Mouse (Mus musculus) limb, embryonic 11.5 days (tissue): Measurements from ENCODE around the gene Col20a1. TPM values are rescaled to one million over a fixed set of nuclear protein-coding genes. Genes with fewer than 3 reads are reported as not detected.

Experiments
- ATAC-seq: fragments of 200-750 bp; cut with Nextera tagmentation; 2 replicates; pipeline ENCODE4 v1.8.0; 2017; ENCODE audit warnings: low read depth; ENCODE audit not compliant: insufficient number of reproducible peaks, low FRiP score, low TSS enrichment
- DNase-seq: peaks from one replicate; pipeline ENCODE4 v3.0.0-alpha.2; 2015; ENCODE audit warnings: low spot score
- H3K27ac ChIP-seq: fragments of 300-500 bp; sonication (generic); replicated peaks from 2 replicates; pipeline ENCODE4 v1.5.1; 2014; ENCODE audit warnings: low read depth, mild to moderate bottlenecking, low read length
- H3K27me3 ChIP-seq: fragments of 300-500 bp; sonication (generic); 2 replicates; pipeline ENCODE4 v1.6.1; 2014; ENCODE audit warnings: mild to moderate bottlenecking, low read length, mixed read lengths; ENCODE audit not compliant: control insufficient read depth, insufficient read depth
- H3K36me3 ChIP-seq: fragments of 300-500 bp; sonication (generic); 2 replicates; pipeline ENCODE4 v1.6.1; 2014; ENCODE audit warnings: mild to moderate bottlenecking, low read length, moderate library complexity, mixed read lengths; ENCODE audit not compliant: control insufficient read depth, insufficient read depth
- H3K4me1 ChIP-seq: fragments of 300-500 bp; sonication (generic); 2 replicates; pipeline ENCODE4 v1.6.1; 2014; ENCODE audit warnings: low read length, mixed read lengths; ENCODE audit not compliant: control insufficient read depth, insufficient read depth
- H3K4me2 ChIP-seq: fragments of 300-500 bp; sonication (generic); 2 replicates; pipeline ENCODE4 v1.6.1; 2014; ENCODE audit warnings: low read depth, mild to moderate bottlenecking, moderate library complexity; ENCODE audit not compliant: severe bottlenecking
- H3K4me3 ChIP-seq: fragments of 300-500 bp; sonication (generic); 2 replicates; pipeline ENCODE4 v1.5.1; 2014; ENCODE audit warnings: low read depth, low read length
- H3K9ac ChIP-seq: fragments of 300-500 bp; sonication (generic); 2 replicates; pipeline ENCODE4 v1.6.1; 2014; ENCODE audit warnings: mild to moderate bottlenecking, low read length
- H3K9me3 ChIP-seq: fragments of 300-500 bp; sonication (generic); 2 replicates; pipeline ENCODE4 v1.6.1; 2016; ENCODE audit warnings: low read length; ENCODE audit not compliant: control insufficient read depth
- WGBS: fragments of 180-500 bp; shearing (Covaris S2); extraction: QIAGEN DNeasy Blood & Tissue Kit; methylation state at CpG from one replicate; pipeline ENCODE4 v1.1.7; 2014; 5-methylcytosine and 5-hydroxymethylcytosine counted together
- polyA plus RNA-seq: library from polyadenylated mRNA; unstranded; fragments of >200 nt; fragmentation: Nextera tagmentation; extraction: Ambion mirVana; gene quantifications from 2 replicates; pipeline ENCODE4 v1.2.1, GENCODE M21; 2014

The Col20a1 gene
- polyA plus RNA-seq, 1 experiment from 2014 or later: 0.15 TPM

GRCm38 (mm10) chr2:180987432-180988030 lies 1.2 kb downstream of the Col20a1 start:
- ATAC-seq (no peak), DNase-seq (no peak)
- no peaks in the 10 kb centered on the region for H3K27me3 ChIP-seq
- H3K9me3 ChIP-seq: no peaks in the 10 kb centered on the region
- 89% methylated on average over 5 of the region's 5 CpGs for WGBS
- peaks cover under 1% of the 10 kb centered on the region; the same call in 1 of the 2 replicates for H3K36me3 ChIP-seq
- H3K4me2 ChIP-seq: no peak overlapping the region
- no peak overlapping the region for H3K9ac ChIP-seq
- H3K4me3 ChIP-seq: no peak overlapping the region
- no peak overlapping the region for H3K27ac ChIP-seq
- no peaks in the 10 kb centered on the region for H3K4me1 ChIP-seq

DNA sequence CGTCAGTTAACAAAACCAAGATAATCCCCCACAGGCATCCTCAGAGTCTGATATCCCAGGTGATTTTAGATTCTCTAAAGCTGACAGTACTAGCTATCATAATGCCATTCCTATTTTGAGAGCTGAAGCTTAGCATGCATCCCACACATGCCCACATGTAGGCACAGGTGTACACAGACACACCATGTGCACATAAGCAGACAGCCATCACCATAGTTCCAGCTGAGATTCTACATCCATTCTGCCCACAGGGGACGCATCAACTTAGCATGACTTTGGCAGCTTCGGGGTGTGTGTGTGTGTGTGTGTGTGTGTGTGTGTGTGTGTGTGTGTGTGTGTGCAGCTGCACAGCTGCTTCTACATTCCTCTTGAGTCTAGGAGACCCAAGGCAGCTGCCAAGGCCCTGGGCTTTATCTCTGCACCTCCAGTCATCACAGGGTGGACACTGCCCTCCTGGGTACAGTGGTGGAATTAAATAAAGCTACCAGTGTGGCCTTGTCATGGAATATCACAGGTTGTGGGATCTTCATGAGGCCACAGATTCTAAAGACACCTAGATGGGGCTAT lies 2.1 kb downstream of the Col20a1 start:
- Histone ChIP-seq H3K9ac (no peak overlapping the region), H3K4me1 (no peaks in the 10 kb centered on the region), H3K36me3 (no peaks in the 10 kb centered on the region), H3K4me2 (no peak overlapping the region), H3K4me3 (no peak overlapping the region), H3K27me3 (no peaks in the 10 kb centered on the region), H3K9me3 (no peaks in the 10 kb centered on the region), H3K27ac (no peak overlapping the region)
- no peak for ATAC-seq
- no peak for DNase-seq
- 87% methylated on average over 3 of the region's 3 CpGs for WGBS

DNA sequence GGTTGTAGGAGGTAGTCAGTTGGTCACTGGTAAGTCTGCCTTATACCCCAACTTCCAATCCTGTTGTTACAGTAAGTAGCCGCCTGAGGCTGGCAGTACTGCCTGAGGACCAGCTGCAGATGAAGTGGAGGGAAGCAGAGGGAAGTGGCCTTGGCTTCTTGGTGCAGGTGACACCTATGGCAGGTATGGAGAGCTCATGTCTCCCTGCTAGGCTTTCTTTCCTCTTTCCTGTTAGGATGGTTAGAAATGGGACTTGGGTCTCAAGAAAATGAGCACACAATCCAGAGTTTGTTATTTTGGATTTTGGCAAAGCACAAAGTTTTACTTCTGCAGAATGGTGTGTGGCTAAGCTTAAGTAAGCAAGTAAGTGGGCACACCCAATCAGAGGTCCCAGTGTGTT lies 2.6 kb downstream of the Col20a1 start:
- Histone ChIP-seq H3K9me3 (no peaks in the 10 kb centered on the region), H3K27ac (no peak overlapping the region), H3K9ac (no peak overlapping the region), H3K4me2 (no peak overlapping the region), H3K4me1 (no peaks in the 10 kb centered on the region), H3K27me3 (no peaks in the 10 kb centered on the region), H3K4me3 (no peak overlapping the region), H3K36me3 (no peaks in the 10 kb centered on the region)
- ATAC-seq (no peak), DNase-seq (no peak)
- 70% methylated on average over 1 of the region's 1 CpGs for WGBS

DNA sequence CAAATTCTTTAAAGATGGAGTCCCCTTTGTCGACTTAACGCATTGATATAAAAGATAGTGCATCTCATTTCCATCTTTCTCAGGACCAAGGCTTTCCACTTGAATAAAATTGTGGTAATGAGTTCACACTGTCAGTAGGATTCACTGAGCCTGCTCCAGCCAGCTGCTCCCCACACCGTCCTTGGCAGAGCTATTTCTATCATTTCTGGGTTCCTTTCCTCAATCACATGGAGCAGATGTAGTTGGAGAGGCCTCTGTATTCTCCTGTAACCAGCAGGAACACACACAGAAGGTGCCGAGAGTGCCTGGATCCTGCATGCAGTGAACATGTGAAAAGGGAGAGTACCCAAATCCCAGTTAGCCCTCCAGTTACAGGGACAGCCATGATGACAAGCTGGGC lies 4.0 kb downstream of the Col20a1 start:
- Histone ChIP-seq H3K4me1 (no peaks in the 10 kb centered on the region), H3K4me3 (no peak overlapping the region), H3K27me3 (no peaks in the 10 kb centered on the region), H3K9me3 (no peaks in the 10 kb centered on the region), H3K27ac (no peak overlapping the region), H3K4me2 (no peak overlapping the region), H3K36me3 (no peaks in the 10 kb centered on the region), H3K9ac (no peak overlapping the region)
- 77% methylated on average over 4 of the region's 4 CpGs for WGBS
- DNase-seq: no peak
- ATAC-seq: no peak

DNA sequence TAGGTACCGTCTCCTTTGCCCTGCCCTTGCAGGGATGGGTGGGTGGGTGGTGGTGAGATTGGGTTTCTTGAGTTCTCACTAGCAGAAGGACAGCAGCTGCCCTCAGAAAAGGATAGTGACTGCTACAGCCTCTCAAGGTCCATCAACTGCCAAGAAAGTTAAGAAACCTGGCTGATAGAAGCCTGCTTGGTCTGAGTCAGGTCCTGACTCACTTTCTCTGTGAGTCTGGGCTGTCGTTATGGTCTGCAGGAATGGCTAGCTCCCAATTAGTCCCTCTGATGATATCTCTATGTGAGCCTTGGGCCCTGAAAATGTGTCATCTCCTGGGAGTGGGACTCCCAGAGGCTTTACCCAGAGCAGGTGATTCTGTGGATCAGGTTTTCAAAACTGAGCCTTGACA lies 8.0 kb downstream of the Col20a1 start:
- no peak overlapping the region for H3K9ac ChIP-seq
- H3K27me3 ChIP-seq: no peaks in the 10 kb centered on the region
- H3K27ac ChIP-seq: no peak overlapping the region
- no peaks in the 10 kb centered on the region for H3K9me3 ChIP-seq
- no peak overlapping the region for H3K4me2 ChIP-seq
- no peak for DNase-seq
- WGBS: 74% methylated on average over 2 of the region's 2 CpGs
- no peak for ATAC-seq
- no peaks in the 10 kb centered on the region for H3K4me1 ChIP-seq
- H3K36me3 ChIP-seq: no peaks in the 10 kb centered on the region
- H3K4me3 ChIP-seq: no peak overlapping the region

DNA sequence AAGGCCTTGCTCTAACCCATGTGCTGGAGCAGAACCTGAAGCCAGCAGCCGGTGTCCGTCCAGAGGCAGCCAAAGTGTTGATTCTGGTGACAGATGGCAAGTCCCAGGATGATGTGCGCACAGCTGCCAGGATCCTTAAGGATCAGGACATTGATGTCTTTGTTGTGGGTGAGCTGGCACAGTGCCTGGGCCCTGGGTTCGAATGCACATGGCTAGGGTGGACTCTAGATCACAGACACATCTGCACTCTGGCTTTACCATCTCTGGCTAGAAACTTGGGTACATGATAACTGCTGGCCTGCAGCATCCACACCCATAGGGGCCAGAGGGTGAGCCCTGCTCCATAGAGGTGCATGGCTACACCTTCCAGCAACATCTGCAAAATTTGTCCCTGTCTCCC lies 9.1 kb downstream of the Col20a1 start:
- Histone ChIP-seq H3K9me3 (no peaks in the 10 kb centered on the region), H3K27me3 (no peaks in the 10 kb centered on the region), H3K9ac (no peak overlapping the region), H3K4me1 (no peaks in the 10 kb centered on the region), H3K4me2 (no peak overlapping the region), H3K27ac (no peak overlapping the region), H3K4me3 (no peak overlapping the region), H3K36me3 (no peaks in the 10 kb centered on the region)
- DNase-seq (no peak), ATAC-seq (no peak)
- WGBS: 79% methylated on average over 4 of the region's 4 CpGs

- H3K4me2 ChIP-seq: no peak overlapping the region
- WGBS: 9% methylated on average over 5 of the region's 5 CpGs
- no peaks in the 10 kb centered on the region for H3K9me3 ChIP-seq
- no peaks in the 10 kb centered on the region for H3K27me3 ChIP-seq
- no peak for ATAC-seq
- H3K4me1 ChIP-seq: no peaks in the 10 kb centered on the region
- no peaks in the 10 kb centered on the region for H3K36me3 ChIP-seq
- peak; percentile 47 for DNase-seq
- H3K4me3 ChIP-seq: no peak overlapping the region
- no peak overlapping the region for H3K27ac ChIP-seq
- H3K9ac ChIP-seq: no peak overlapping the region
Measured at GRCm38 (mm10) chr2:180996436-180996835, 10.1 kb downstream of the Col20a1 start.

- no peaks in the 10 kb centered on the region for H3K36me3 ChIP-seq
- DNase-seq: no peak
- no peaks in the 10 kb centered on the region for H3K4me1 ChIP-seq
- 71% methylated on average over 3 of the region's 3 CpGs for WGBS
- H3K4me3 ChIP-seq: no peak overlapping the region
- no peaks in the 10 kb centered on the region for H3K27me3 ChIP-seq
- no peaks in the 10 kb centered on the region for H3K9me3 ChIP-seq
- H3K4me2 ChIP-seq: no peak overlapping the region
- H3K9ac ChIP-seq: no peak overlapping the region
- H3K27ac ChIP-seq: no peak overlapping the region
- ATAC-seq: no peak
Measured at GRCm38 (mm10) chr2:180996905-180997304, 10.6 kb downstream of the Col20a1 start.

DNA sequence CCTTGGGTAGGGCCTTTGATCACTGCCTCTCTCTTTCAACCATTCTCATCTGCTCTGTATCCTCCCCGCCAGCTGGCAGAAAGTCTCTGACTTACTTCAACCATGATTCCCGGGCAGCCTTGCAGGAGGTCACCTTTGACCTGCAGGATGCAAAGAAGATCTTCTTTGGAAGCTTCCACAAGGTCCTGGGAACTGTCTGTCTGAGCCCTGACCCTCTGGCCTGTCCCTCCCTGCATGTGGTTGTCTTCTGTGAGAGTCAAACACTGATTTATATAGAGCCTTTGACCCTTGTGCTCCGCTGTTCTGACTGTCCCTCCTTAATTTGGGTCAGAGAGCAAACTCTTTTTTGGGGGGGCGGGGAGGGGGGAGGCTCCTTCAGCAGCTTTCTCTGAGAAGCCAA lies 20.7 kb downstream of the Col20a1 start:
- ATAC-seq (no peak), DNase-seq (no peak)
- Histone ChIP-seq H3K4me3 (no peak overlapping the region), H3K36me3 (no peaks in the 10 kb centered on the region), H3K27ac (no peak overlapping the region), H3K9me3 (no peaks in the 10 kb centered on the region), H3K9ac (no peak overlapping the region), H3K27me3 (no peaks in the 10 kb centered on the region), H3K4me2 (no peak overlapping the region), H3K4me1 (no peaks in the 10 kb centered on the region)
- WGBS: 52% methylated on average over 4 of the region's 4 CpGs
